Mouse (Mus musculus) cerebellum, adult 9-10 months (tissue): ENCODE measurements around the gene Atat1.

Source experiments
- DNase-seq: peaks from one replicate; pipeline ENCODE4 v3.0.0; 2022

Gene Atat1

DNA sequence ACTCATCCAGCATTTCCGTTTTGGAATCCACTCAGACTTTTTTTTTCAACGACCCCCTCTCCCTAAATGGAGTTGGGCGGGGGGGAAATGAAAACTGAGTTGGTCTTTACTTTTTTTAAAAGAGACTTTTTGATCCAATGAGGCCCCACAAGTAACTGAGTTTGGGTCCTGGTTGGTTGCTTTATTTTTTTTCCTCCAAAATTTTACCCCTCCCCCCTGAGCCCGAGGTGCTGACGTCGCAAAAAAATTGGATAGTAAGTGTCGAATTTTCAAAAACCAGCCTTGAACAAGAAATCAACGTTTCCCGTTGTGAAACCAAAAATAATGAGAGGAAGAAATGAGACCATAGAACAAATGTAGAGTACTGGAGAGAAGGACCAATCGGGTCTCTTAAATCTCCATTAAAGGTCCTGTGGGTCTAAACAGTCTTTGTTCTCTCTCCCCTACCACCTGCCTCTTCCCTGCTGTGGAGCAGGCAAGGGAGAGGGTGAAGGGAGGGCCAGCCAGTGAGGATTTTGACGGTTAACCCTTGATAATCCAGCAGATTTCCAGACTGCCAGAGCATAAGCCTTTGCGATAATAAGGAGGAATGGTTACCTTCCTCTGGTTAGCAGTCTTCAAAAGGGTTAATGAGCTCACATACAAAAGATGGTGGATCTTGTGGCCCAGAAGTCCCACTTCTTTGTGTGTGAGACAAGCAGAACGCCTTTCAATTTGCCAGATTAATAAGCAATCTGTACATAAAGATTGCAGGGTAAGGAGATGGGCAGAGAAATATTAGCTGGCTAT, 7.8 kb upstream of the Atat1 start:
- DNase-seq: peak; percentile 88

DNA sequence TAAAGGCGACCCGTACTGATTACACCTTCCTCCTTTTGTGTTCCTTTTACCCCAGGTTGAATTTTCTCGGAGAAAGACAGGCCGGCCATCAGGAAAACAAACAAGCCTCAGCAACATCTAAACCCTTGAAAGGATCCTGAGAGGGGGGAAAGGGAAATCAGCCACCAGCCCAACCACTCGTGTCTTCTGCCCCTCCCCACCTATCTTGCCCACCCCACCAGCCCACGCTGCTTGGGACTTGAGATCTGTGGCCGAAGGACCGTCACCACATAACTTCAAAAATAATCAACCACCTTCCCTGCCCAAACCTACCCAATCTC, 7.2 kb upstream of the Atat1 start:
- DNase-seq: no peak

DNA sequence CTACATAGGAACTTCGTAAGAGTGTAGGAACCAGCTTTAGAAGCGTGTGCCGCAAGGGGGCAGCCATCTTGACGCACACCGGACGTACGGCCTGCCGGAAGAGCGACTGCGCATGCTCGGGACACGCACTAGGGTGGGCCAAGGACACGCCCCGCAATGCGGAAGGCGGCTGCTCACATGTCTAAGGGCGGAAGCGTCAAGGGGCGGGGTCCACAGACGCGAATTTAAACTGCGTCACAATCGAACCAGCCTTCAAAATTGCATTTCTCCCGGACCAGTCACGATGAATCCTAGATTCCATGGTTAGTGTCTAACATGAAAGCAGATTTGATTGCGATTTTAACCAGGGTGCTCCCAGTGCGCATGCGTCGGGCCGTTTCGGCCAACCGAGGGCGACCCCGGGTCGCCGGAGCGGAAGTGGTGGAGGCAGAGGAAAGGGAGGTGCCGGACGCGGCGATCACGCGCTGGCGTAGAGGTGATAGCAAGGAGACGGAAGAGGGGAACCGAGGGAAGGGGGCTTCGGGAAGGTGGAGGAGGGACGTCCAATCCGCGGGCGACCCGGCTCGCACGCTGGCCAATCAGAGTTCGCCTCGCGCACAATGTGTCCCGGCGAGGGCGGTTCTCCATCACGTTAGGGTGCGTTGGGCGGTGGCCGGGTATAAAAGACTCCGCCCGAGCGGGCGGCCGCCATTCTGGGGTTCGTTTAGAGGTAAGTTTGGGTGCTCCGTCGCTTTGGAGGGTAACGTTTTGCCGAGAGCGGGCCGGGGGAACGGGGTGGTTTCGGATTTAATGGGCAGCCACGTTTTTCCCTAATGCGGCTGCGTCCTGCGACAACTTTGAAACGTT, 6.6 kb upstream of the Atat1 start, which contains the start of the genes Mrps18b and Ppp1r10:
TSS of gene Mrps18b (minus strand) at position 93 of the 846 bp plus-strand sequence.
TSS of gene Ppp1r10 (plus strand) at position 138 of the 846 bp plus-strand sequence.
- DNase-seq: peak; percentile 99

DNA sequence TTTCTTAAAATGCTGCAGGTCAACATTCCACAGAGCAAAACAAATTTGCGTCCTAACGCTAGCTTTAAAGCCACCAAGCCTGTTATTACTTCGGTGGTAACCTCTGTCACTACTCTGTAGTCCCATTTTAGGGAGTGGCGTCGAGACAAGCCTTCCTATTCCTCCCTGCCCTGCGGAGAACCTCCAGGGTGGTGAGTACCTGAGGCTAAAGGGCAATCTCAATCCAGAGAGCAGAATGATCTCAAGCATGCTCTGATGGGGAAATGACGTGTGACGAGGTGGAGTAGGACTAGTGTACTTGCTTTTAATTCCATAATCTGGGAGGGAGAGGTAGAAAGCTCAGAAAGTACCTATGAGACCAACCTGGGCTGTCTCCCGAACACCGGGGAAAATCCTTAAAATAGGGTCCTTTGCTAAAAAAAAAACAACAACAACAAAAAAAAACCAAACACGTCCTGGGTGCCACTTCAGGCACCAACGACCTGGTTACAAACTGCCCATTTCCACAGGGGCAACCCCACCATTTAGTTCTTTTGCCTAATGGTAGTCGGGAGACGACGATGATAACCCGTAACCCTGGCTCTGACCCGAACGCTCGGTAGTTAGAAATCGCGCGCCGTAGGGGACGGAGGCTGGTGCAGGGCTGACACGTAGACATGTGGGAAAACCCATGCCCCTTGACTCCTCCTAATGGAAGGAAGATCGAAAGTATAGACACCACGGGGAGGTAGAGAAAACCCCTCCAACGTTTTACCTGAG, 5.8 kb upstream of the Atat1 start:
- DNase-seq: peak; percentile 70

DNA sequence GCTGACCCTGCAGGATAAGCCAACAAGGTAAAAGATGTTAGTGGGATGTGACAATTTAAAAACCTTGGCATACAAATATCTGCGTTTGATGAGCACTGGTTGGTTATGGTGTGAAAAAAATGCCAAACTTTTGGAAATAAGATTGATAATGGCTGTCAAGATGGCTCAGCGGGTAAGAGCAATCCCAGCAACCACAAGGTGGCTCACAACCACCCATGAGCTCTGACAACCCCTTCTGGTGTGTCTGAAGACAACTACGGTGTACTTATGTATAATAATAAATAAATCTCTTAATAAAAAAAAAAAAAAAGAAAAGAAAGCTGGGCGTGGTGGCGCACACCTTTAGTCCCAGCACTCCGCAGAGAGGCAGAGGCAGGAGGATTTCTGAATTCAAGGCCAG, 5.1 kb upstream of the Atat1 start:
- DNase-seq: no peak

DNA sequence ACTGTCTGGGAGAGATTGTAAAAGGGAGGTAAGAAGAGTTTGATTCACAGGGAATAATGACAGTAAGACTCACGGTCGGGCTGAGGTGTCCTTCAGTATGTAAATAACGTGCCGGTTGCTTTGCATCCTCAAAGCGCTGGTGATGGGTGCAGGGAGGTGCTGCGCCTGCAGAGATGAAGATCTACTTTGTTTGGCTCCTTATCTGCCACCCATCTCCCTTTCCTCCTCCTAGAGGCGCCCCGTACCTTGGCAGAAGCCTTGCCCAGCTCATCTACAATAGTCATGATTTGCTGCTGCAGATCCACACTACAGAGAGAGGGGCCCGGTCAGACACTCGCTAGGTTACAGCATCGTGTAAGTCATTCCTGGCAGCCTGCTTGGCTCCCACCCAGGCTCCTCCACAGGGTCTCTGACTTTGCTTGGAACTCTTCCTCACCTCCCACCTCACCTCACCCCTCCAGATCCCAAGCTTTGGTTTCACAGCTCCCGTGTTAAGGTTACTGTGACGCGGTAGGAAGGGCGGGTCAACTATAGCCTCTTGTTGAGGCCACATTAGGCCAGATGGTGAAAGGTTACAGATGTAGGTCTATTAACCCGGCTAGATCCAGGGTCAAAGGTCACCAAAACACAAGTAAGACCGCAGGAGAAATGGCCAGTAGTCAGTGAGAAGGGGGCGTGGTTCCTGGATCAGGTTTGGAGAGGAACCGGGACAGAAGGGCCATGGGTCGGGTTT, 523 bp downstream of the Atat1 start:
- no peak for DNase-seq

DNA sequence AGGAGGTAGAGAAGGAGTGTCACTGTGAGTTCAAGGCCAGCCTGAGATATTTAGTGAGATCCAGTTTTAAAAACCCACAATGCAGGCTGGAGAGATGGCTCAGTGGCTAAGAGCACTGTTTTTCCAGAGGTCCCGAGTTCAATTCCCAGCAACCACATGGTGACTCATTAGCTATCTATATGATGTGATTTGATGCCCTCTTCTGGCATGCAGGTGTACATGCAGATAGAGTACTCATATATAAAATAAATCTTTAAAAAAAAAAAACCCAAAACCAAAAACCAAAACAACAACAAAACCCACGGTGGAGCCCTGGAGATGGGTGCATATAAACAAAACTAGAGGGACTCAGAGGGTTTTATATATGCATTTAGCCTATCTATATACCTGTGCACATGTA, 2.3 kb downstream of the Atat1 start:
- DNase-seq: no peak

DNA sequence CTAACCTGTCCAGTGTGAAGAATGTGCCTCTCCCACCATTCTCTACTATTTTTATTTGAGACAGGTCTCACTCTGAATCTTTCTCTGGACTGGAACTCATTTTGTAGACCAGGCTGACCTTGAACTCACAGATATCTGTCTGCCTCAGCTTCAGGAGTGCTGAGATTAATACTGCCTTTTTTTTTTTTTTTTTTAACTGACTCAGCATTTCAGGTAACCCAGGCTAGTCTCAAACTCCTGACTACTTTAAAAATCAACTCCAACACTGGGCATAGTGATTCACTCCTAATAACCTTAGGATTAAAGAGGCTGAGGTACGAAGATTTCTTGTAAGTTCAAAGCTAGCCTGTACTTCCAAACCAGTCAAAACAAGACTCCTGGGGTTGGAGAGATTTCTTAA, 4.3 kb downstream of the Atat1 start:
- no peak for DNase-seq

DNA sequence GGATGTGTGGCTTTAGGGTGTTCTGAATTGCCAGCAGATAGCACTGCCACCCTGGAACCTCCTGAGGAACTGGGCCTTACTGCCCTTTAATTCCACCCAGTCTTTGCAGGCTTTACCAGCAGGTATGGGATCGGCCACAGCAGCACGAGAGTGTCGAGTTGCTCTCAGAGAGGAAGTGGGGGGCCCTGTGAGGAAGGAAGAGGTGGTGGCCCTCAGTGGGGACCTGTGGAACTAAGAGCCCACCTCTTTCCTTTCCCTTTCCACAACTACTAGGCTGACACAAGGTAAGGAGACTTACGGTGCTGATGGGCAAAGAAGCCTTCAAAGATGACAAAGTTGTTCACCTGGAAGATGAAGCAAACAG, 5.9 kb downstream of the Atat1 start:
- no peak for DNase-seq

DNA sequence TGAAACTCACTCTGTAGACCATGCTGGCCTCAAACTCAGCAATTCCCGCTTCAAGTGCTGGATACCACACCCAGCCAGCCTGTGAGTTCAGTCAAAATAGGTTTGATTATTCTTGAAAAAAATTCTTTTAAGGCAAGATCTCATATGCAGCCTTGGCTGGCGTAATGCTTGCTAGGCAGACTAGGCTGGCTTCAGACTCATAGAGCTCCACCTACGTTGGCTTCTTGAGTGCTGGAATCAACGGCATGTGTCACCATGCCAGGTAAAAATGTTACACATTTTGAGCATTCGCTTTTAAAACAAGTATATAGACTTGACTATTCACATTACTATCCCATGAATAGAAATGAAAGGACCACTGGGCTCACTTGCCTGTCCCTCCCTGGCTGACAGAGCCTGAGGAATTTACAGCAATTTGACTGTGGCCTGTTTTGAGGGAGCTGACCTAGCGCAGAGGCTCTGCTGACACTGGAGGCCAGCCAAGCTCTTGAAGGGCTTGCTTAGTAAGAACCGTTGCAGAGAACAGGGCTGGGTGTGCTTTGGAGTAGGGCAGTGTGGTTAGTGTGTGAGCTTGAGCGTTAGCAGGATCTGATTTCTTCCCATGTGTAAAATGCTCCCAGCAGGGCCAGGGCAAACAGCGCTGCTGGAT, 6.4 kb downstream of the Atat1 start:
- DNase-seq: no peak

DNA sequence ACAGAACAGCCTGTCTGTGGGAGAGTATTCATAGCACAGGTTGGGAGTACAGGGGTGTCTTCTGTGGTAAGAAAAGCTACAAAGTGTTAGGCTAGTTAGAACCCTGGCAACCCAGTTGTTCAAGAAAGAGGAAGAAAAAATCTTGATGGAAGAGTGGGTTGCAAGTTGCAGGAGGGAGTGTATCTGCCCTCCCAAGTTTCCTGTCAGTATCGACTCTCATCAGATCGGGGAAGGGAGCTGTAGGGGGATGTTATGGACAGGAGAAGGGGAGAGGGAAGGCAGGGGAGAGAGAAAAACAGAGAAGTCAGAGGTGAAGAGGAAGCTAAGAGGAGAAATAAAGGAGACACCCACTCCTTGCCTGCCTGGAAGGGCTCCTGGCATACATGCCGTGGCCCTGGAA, 9.2 kb downstream of the Atat1 start:
- no peak for DNase-seq

DNA sequence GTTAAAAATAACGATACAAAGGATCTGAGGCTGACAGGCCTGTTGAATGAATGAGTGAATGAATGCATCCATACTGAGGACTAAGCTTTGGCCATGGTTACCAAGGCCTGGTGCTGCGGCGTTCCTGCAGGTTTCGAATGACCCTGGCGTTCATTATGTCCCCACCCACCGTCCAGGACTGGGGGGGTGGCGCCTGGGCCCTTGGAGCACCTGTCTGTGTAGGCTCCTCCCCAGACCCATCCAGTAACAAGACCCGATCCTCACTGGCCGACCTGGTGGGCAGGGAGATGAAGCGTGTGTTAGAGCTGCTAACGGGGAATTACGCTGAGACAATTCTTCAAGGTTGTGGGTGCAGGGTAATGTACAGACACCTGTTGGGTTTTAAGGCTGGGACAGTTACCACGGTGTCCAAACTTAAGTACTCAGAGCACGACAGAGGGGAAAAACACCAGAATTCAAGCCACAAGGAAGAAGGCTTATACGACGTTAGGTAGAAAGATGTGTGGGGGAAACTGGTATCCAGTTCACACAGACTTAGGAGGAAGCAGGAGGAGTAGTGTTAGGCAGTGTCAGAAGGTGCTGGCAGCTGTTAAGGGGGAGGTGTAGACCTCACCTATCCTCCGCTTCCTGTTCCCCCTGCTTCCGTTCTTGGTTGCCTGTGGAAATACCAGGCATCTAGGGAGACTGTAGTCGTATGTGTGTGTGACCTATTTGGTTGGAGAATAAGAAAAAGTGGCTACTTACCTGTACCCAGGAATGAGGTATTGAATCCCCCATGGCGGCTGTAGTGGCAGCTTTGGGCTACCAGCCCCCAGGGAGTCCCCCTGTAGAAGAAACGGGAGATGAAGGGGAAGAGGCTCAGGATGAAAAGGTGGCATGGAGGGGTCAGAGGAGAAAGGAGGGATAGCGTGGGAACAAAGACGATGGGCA, 12.0 kb downstream of the Atat1 start:
- no peak for DNase-seq

DNA sequence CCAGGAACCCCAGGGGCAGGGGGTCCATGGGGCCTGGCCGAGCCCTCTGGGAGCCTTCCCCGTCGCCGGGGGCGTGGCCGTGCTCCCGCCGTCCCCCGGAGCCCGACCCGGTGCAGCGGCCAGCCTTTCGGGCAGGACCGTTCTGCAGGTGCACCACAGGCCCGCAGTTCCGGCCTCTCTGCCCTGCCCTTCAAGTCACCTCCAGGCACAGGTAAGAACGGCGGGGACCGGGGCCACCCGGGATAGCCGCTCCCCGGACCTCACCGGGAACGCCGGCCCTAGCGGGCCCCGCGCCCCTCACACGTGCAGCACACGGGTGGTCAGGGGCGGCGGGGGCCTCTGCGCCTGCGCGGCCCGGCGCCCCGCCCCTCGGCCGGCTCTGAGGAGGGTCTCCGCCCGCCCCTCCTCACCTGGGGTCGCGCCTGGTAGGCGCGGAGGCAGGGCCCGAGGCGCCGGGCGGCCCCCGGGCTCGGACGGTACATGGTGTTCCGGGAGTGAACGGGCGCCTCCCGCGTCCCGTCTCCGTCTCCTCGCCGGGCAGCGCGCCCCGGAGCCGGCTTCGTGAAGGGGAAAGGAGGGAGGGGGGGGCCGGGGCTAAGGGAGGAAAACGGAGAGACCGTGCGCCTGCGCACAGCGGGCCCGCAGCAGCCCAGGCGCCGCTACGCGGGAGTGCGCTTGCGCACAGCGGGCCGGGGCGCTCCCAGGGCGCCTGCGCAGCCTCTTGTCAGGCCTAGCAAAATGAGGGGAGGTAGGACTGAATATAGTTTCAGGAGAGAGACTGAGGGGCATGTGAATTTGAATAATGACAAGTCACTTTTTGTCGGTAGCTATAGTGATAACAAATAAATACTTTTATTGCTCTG, 12.9 kb downstream of the Atat1 start, which contains the start of gene 2310061I04Rik:
TSS of gene 2310061I04Rik (minus strand) at position 651 of the 863 bp plus-strand sequence.
- DNase-seq: peak; percentile 92

DNA sequence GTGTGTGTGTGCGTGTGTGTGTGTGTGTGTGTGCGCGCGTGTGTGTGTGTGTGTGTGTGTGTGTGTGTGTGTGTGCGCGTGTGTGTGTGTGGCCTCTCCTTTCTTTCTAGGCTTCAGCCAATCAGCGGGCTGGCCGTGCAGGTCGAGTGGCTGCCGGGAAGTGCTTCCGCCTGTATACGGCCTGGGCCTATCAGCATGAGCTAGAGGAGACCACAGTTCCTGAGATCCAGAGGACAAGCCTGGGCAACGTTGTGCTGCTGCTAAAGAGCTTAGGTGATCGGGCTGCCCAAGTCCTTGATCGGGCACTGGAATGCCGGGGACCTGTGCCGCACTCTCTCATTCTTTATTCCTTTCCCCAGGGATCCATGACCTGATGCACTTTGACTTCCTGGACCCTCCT, 22.1 kb downstream of the Atat1 start:
- DNase-seq: no peak

DNA sequence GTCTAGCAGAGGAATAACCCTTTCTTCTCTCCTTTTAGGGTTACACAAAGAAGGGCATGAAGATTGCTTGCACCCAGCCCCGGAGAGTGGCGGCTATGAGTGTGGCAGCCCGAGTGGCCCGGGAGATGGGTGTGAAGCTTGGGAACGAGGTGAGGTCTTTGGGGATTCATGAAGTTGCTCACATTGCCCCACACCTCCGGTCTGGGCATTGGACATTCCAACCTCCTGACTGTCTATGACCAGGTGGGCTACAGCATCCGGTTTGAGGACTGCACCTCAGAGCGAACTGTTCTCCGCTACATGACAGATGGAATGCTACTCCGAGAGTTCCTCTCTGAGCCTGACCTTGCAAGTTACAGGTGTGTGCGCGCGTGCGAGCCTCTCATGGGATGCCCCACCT, 26.1 kb downstream of the Atat1 start:
- DNase-seq: no peak

DNA sequence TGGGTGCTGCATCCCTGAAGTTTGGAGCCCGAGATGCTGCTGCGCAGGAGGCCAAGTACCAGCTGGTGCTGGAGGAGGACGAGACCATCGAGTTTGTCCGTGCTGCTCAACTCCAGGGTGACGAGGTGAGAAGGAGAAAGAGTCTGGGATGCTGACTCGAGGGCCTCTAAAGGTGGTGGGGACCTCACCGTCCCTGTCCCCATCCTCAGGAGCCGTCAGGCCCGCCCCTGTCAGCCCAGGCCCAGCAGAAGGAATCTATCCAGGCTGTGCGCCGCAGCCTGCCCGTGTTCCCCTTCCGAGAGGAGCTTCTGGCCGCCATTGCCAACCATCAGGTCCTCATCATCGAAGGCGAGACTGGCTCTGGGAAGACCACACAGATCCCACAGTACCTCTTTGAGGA, 27.0 kb downstream of the Atat1 start:
- no peak for DNase-seq

DNA sequence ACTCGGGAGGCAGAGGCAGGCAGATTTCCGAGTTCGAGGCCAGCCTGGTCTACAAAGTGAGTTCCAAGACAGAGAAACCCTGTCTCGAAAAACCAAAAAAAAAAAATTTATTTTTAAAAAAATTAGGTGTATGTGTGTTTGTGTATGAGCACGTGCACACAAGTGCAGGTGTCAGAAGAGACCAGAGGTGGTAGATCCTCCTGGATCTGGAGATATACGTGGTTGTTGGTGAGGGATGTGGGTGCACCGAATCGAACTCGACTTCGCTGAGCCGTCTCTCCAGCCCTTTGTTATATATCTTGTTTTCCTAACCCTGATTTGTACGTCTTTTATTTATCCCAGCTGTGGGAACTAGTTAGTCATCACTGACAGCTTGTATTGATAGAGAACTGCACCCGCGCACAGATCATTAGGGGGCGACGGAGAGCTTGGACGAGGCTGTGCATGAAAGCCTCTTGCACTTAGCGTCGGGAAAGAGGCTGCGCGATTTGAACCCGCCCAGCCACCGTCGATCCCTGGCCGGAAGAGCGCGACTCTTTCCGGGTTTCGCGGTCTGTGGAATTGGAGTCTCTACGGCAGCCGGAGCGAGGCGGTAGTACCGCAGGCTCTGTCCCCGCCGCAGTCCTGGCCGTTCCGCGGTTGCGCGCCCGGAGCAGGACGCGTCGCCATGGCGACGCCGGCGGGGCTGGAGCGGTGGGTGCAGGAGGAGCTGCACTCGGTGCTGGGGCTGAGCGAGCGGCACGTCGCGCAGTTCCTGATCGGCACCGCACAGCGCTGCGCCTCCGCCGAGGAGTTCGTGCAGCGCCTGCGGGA, 30.4 kb downstream of the Atat1 start, which contains the start of gene Dhx16:
TSS of gene Dhx16 (plus strand) at position 575 of the 813 bp plus-strand sequence.
- peak; percentile 95 for DNase-seq

DNA sequence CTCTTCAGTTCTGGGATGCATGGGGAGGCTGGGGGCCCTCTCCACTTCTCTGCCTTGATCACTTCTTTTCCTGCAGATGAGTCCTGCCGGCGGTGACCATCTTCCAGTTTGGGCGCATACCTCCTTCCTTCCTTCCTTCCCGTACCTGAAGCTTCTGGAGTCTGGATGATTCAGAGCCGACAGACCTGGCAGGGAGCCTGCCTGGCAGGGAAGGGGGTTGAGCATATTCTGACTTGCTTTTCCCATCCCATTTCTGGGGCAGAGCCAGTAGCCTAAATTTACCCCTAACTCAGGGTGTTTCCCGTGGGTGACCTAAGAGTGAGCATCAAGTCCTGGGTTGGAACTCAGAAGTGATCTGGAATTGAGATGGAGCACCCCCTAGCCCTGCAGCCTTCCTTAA, 35.2 kb downstream of the Atat1 start:
- no peak for DNase-seq
